Mouse (Mus musculus) c-Kit-positive CD71-negative TER-119-negative erythroid progenitor cells, embryonic 14.5 days (primary cell): ENCODE measurements around the gene Aoah.

Experiments used
- DNase-seq: peaks from one replicate; pipeline ENCODE4 v3.0.0-alpha.2; 2013; ENCODE audit warnings: low read depth

The Aoah gene

DNA sequence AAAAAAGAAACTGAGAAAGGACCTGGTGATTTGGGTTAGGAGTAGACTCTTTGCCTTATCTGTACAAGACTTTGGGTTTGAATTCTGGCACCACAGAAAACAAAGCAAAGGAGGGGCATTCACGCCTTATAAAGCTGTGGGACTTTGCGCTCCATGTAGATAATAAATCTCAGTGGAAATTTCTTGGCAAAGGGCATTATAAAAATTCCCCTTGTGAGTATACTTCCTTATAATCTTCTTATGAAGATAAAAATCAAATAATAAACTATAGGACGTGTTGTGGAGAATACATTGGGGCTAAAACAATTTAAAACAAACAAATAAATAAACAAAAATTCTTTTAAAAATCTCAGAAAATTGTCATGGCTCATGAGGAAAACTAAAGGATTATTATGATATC lies 280.9 kb downstream of the Aoah start, which contains the start of gene Olfr1370:
TSS of gene Olfr1370 (minus strand) at position 101 of the 400 bp plus-strand sequence.
- DNase-seq: no peak

DNA sequence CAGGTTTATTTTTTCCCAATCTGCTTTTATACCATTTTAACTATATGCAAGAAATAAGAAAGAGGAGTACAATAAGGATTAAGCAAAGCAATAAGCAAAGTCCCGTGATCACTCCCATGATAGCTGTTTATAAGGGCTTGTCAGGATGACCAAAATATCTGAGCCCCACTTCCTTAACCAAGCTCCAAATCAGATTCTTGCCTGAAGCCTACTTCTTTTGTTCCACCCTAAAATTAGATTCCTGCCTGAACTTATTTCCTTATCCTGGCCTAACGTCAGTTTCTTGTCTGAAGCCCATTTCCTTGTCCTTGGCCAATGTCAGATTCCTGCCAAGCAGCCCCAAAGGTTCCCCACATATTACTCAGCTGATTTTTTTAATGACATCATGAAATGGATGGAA lies 288.8 kb downstream of the Aoah start:
- no peak for DNase-seq
